Mouse (Mus musculus) testis, postnatal 14 days (tissue): ENCODE data around the gene Fam240b.

Experiments
- DNase-seq: peaks from one replicate; pipeline ENCODE4 v3.0.0; 2021; ENCODE audit warnings: low spot score

Gene Fam240b

DNA sequence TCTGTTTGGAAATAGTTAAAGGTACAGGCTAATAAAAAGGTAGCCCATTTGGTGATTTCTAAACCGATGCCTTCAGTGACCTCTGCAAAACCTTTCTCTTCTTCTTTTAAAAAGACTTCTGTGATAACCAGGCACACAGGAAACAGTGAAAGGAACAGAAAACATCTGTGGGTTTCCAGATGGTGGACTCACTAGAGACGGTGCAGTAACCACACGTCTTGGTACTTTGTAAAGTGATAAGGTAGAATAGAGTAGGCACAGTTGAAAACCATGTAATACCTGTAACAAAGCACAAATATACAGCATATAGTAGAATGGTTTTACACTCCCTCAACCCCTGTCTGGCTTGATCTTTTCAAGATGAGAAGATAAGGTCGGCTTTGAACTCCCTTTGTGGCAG is 57.0 kb downstream of the Fam240b start:
- DNase-seq: no peak

DNA sequence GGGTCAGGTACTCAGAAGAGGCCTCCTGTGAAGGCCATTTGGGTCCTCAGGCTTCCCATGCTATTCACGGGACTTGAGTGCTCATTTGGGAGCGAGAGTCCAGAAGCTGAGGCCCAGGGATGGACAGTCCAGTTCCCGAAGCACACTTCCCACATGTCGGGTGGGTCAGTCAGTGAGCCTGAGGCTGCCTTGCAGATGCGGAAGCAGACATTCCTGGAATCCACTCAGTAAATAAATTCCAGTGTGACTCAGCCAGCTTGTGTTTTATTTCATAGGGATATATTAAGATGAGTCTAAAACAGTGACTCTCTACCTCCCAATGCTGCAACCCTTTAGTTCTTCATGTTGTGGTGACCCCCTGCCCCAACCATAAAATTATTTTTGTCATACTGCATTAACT is 58.1 kb downstream of the Fam240b start:
- no peak for DNase-seq

DNA sequence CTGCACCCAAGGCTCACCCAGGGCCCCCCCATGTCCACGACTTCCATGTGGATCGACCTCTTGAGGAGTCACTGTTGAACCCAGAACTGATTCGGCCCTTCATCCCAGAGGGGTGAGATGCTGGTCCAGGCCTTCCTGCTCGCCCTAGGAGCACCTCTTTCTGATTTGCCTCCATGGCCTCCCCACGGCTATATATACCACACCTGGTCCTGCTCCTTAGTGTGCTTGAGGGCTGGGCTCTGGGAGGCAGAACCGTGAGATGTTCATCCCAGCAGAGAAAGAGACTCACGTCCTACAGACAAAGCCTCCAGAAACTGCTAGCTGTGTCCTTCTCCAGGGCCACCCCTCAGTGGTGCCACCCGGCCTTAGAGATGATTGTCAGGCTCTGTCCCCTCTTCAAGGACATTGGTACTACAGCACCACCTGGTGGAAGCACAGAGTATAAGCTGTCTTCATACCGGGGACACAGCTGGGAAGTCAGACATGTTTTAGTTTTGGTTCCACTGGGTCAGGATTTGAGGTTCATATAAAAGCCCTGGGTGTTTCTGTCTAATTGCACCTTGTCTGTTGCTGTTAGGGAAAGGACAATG is 58.6 kb downstream of the Fam240b start:
- DNase-seq: peak; percentile 40

DNA sequence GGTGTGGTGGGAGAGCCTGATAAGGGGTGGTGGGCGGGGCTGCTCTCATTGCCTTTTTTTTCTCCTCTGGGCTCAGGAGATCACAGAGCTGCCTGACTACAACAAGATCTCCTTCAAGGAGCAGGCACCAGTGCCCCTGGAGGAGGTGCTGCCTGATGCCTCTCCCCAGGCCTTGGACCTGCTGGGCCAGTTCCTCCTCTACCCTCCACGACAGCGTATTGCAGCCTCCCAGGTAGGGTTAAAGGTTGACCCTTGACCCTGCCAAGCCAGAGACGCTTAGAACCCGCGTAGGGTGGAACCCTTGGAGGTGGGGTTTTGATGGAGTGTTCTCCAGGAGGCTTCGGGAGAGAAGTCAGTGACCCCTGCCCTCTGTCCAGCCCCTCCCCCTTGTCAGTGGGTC is 59.8 kb downstream of the Fam240b start:
- DNase-seq: no peak

DNA sequence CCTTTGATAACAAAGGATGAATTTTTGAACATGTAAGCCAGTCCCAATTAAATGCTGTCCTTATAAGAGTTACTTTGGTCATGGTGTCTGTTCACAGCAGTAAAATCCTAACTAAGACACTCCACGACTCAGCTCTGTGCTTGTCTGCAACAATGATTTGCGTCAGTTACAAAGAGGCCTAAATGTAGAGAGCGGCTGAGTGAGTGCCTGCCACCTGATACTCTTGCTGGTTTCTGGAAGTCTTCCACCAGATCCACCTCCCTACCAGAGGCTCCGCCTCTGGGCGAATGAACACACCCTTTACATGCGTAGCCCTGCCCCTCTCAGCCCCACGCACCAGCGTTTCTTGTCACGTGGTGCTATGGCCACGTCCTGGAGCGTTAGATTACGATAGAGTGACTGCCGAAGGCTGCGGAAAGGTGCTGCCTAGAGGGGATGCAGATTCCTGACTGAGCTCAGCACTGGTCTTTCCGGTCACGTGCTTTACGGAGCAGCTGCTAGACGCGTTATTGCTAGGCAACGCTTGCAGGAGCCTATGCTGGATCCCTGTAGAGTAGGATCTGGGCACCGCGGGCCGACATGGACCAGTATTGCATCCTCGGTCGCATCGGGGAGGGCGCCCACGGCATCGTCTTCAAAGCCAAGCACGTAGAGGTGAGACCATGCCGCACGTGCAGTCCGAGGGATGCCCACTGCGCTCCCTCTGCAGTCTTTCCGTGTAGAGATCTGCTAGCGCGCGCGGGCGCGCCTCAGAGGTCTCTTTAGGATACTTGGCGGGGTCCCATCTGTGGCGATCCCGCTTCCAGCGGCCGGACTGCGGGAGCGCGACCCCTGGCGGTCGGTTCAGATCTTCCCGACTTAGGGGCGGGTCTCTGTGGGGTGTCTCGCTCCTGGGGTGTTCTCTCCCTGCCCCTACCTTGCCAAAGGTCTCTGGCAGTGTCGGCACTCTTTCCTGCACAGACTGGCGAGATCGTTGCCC is 65.3 kb downstream of the Fam240b start, which contains the start of gene Cdk20:
Gene Cdk20, plus strand, starts transcription at position 298 of the 979 bp plus-strand sequence.
- peak; percentile 95 for DNase-seq
